Mouse (Mus musculus): ENCODE measurements at regions not wholly inside any gene's neighbourhood (a gene's known extent, or its start where the extent isn't known, plus 50 kb on each side); places are given as distances from the start of the nearest gene placed in this dataset.

DNA sequence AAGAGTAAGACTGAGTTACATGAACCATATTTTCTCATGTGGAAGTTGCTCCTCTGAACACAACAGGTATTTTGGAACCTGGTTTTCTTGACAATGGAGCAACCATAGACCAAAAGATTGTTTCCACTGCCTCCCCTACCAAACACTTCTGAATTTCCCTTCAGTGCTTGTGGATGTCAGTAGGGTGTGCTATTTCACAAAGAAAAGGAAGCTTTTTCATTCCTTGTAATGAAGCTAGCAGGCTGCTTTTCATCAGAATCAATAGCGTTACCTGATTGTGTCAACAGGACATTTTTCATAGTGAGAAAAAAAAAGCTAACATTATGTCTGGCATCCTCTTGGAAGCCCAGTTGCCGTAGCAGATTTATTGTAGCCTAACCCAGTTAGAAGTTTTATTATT lies 124.8 kb upstream of the Kcnab1 start:
- TF ChIP-seq CTCF (IDR thresholded peaks at IDR 0.05) (peak; percentile 42; the same call in 1 of the 2 replicates), EP300 (IDR thresholded peaks at IDR 0.05) (no peak)

Data from lung, postnatal 0 days (tissue).